Mouse (Mus musculus) activated CD4-positive, CD25-positive, alpha-beta regulatory T cell, adult 9 weeks (primary cell): ENCODE results near the gene Vmn2r79. TPM values are rescaled to one million over a fixed set of nuclear protein-coding genes. Genes with fewer than 3 reads are reported as not detected.

Experiments
- polyA plus RNA-seq: library from polyadenylated mRNA; unstranded; fragments of 100-300 nt; shearing (Covaris generic); gene quantifications from one replicate; pipeline ENCODE4 v1.2.1, GENCODE M21; 2017

Vmn2r79 gene
- polyA plus RNA-seq: 0.09 TPM

DNA sequence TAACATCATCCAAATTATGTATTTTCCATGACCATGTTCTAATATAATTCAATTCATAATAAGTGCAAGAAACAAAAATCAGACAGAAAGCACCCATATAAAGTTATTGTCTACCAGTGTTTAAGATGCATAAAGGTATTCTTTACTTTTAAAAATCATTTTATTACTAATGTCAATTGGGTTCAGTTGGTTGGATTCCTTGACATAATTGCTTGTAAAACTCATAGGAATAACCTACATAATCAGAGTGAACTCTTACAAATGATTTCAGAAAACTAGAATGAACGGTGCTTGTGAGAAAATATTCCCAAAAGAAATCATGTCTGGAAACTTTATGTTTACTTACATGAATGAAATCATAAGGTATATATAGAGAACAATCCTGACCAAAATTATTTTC lies at the start of gene Vmn2r79:
Vmn2r79 (plus strand) TSS at position 301 of the 400 bp plus-strand sequence.

Other genes with a start within 250 kb of the Vmn2r79 start
- not detected for gene Folh1, start 220.2 kb upstream of the Vmn2r79 start, polyA plus RNA-seq
- gene Vmn2r77, start 201.1 kb upstream of the Vmn2r79 start, polyA plus RNA-seq: not detected
- gene Vmn2r78, start 81.0 kb upstream of the Vmn2r79 start, polyA plus RNA-seq: not detected
- gene Nox4, start 250.0 kb downstream of the Vmn2r79 start, polyA plus RNA-seq: not detected